Mouse (Mus musculus): Measurements from ENCODE around the gene Clec2g. TPM values are rescaled to one million over a fixed set of nuclear protein-coding genes. Genes with fewer than 3 reads are reported as not detected.
"Not testable (repeated sequence)": the region's sequence is repeated elsewhere in the genome, so short reads cannot be mapped to it uniquely, and the experiment has no call there.

Gene Clec2g
- polyA plus RNA-seq, 1 experiment from 2014 or later, result not detected

GRCm38 (mm10) chr6:128913598-128914254, 20.5 kb upstream of the Clec2g start:
- no peak overlapping the region for H3K4me3 ChIP-seq (ENCODE audit: low read depth, low read length)
- no peak overlapping the region for H3K9ac ChIP-seq (ENCODE audit: low read depth, low read length)
- H3K9me3 ChIP-seq (ENCODE audit: control insufficient read depth), result peaks cover 3% of the 10 kb centered on the region; the same call in 1 of the 2 replicates
- no peak overlapping the region for H3K27ac ChIP-seq (ENCODE audit: low read depth, low read length)
- peak; percentile 78 for ATAC-seq
- no peak overlapping the region for H3K4me2 ChIP-seq (replicated peaks; ENCODE audit: low read depth)
- no peak for TF ChIP-seq CTCF (IDR thresholded peaks at IDR 0.05; ENCODE audit: low read depth)
- no peaks in the 10 kb centered on the region for H3K4me1 ChIP-seq (replicated peaks; ENCODE audit: control insufficient read depth, insufficient read depth, low read length)
- 74% methylated on average over 2 of the region's 2 CpGs for WGBS
- H3K27me3 ChIP-seq (replicated peaks; ENCODE audit: control insufficient read depth, insufficient read depth, low read length), result no peaks in the 10 kb centered on the region
- no peaks in the 10 kb centered on the region for H3K36me3 ChIP-seq (ENCODE audit: control insufficient read depth, insufficient read depth)

- H3K4me1 ChIP-seq (replicated peaks; ENCODE audit: control insufficient read depth, insufficient read depth, low read length), result no peaks in the 10 kb centered on the region
- WGBS, result 52% methylated on average over 2 of the region's 2 CpGs
- no peaks in the 10 kb centered on the region for H3K36me3 ChIP-seq (ENCODE audit: control insufficient read depth, insufficient read depth)
- no peaks in the 10 kb centered on the region for H3K9me3 ChIP-seq (ENCODE audit: control insufficient read depth)
- no peak overlapping the region for H3K27ac ChIP-seq (ENCODE audit: low read depth, low read length)
- ATAC-seq, result no peak
- no peak overlapping the region for H3K4me3 ChIP-seq (ENCODE audit: low read depth, low read length)
- TF ChIP-seq CTCF (IDR thresholded peaks at IDR 0.05; ENCODE audit: low read depth), result no peak
- H3K9ac ChIP-seq (ENCODE audit: low read depth, low read length), result no peak overlapping the region
- H3K27me3 ChIP-seq (replicated peaks; ENCODE audit: control insufficient read depth, insufficient read depth, low read length), result no peaks in the 10 kb centered on the region
- no peak overlapping the region for H3K4me2 ChIP-seq (replicated peaks; ENCODE audit: low read depth)
Observed at GRCm38 (mm10) chr6:128917322-128917721, 16.9 kb upstream of the Clec2g start.

GRCm38 (mm10) chr6:128933050-128933449, 1.1 kb upstream of the Clec2g start:
- no peak overlapping the region for H3K27ac ChIP-seq (ENCODE audit: low read depth, low read length)
- WGBS, result 43% methylated on average over 2 of the region's 2 CpGs
- no peaks in the 10 kb centered on the region for H3K36me3 ChIP-seq (ENCODE audit: control insufficient read depth, insufficient read depth)
- no peaks in the 10 kb centered on the region for H3K9me3 ChIP-seq (ENCODE audit: control insufficient read depth)
- no peak for TF ChIP-seq CTCF (IDR thresholded peaks at IDR 0.05; ENCODE audit: low read depth)
- no peak for ATAC-seq
- no peak overlapping the region for H3K4me2 ChIP-seq (replicated peaks; ENCODE audit: low read depth)
- no peak overlapping the region for H3K9ac ChIP-seq (ENCODE audit: low read depth, low read length)
- no peaks in the 10 kb centered on the region for H3K4me1 ChIP-seq (replicated peaks; ENCODE audit: control insufficient read depth, insufficient read depth, low read length)
- H3K27me3 ChIP-seq (replicated peaks; ENCODE audit: control insufficient read depth, insufficient read depth, low read length), result no peaks in the 10 kb centered on the region
- no peak overlapping the region for H3K4me3 ChIP-seq (ENCODE audit: low read depth, low read length)

GRCm38 (mm10) chr6:128935889-128936665, 1.9 kb downstream of the Clec2g start:
- not testable (repeated sequence) for H3K9me3 ChIP-seq (ENCODE audit: control insufficient read depth); H3K27ac ChIP-seq (ENCODE audit: low read depth, low read length); H3K36me3 ChIP-seq (ENCODE audit: control insufficient read depth, insufficient read depth); H3K9ac ChIP-seq (ENCODE audit: low read depth, low read length); H3K4me1 ChIP-seq (replicated peaks; ENCODE audit: control insufficient read depth, insufficient read depth, low read length); H3K4me3 ChIP-seq (ENCODE audit: low read depth, low read length); H3K27me3 ChIP-seq (replicated peaks; ENCODE audit: control insufficient read depth, insufficient read depth, low read length)
- H3K4me2 ChIP-seq (replicated peaks; ENCODE audit: low read depth), result peak overlapping the region; percentile 4; the same call in 1 of the 2 replicates
- 51% methylated on average over 4 of the region's 13 CpGs for WGBS
- peak; percentile 95 for ATAC-seq

- WGBS, result 83% methylated on average over 5 of the region's 5 CpGs
- Histone ChIP-seq H3K4me1 (replicated peaks; ENCODE audit: control insufficient read depth, insufficient read depth, low read length) (no peaks in the 10 kb centered on the region), H3K4me2 (replicated peaks; ENCODE audit: low read depth) (no peak overlapping the region), H3K4me3 (ENCODE audit: low read depth, low read length) (no peak overlapping the region), H3K9ac (ENCODE audit: low read depth, low read length) (no peak overlapping the region), H3K9me3 (ENCODE audit: control insufficient read depth) (no peaks in the 10 kb centered on the region), H3K36me3 (ENCODE audit: control insufficient read depth, insufficient read depth) (no peaks in the 10 kb centered on the region), H3K27ac (ENCODE audit: low read depth, low read length) (no peak overlapping the region), H3K27me3 (replicated peaks; ENCODE audit: control insufficient read depth, insufficient read depth, low read length) (no peaks in the 10 kb centered on the region)
- ATAC-seq, result no peak
- no peak for TF ChIP-seq CTCF (IDR thresholded peaks at IDR 0.05; ENCODE audit: low read depth)
Observed at GRCm38 (mm10) chr6:128941646-128942421, 7.7 kb downstream of the Clec2g start.

- TF ChIP-seq CTCF (IDR thresholded peaks at IDR 0.05; ENCODE audit: low read depth), result no peak
- Histone ChIP-seq H3K36me3 (ENCODE audit: control insufficient read depth, insufficient read depth) (no peaks in the 10 kb centered on the region), H3K4me1 (replicated peaks; ENCODE audit: control insufficient read depth, insufficient read depth, low read length) (no peaks in the 10 kb centered on the region), H3K4me3 (ENCODE audit: low read depth, low read length) (no peak overlapping the region), H3K9ac (ENCODE audit: low read depth, low read length) (no peak overlapping the region), H3K4me2 (replicated peaks; ENCODE audit: low read depth) (no peak overlapping the region), H3K27me3 (replicated peaks; ENCODE audit: control insufficient read depth, insufficient read depth, low read length) (no peaks in the 10 kb centered on the region), H3K9me3 (ENCODE audit: control insufficient read depth) (no peaks in the 10 kb centered on the region), H3K27ac (ENCODE audit: low read depth, low read length) (no peak overlapping the region)
- no peak for ATAC-seq
- WGBS, result 85% methylated on average over 3 of the region's 3 CpGs
Observed at GRCm38 (mm10) chr6:128945564-128945963, 11.4 kb downstream of the Clec2g start.
